In the genomic region with DNA sequence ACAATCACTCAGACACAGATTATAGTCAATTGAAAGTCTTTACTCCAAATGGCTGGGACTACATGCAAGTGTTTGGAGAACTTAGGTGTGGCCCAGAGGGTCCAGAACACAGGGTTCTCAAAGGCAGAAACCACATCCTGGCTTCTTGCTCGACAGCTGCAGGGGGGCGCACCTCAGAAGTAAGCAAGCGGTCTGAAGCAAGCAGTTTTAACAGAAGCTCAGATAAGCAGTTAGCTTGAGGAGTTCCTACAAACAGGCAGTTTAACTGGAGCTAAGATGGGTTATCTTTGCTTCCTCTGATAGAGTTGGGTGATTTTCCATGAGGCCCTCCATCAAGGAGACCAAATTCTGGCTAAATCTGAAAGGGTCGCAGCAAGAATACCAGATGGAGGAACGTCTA, we compare ENCODE assay signal across 25 mouse cellular contexts. TPM values are rescaled to one million over a fixed set of nuclear protein-coding genes. Genes with fewer than 3 reads are reported as not detected.
DNase-seq lines count a peak whose midpoint lies in the region; ATAC-seq lines count a peak whose summit lies in the region.
"Had no signal": no experiment of that assay in that cellular context is flagged by ENCODE, and none has a peak within 500 bp of the region (broad histone marks: within the 10 kb centered on the region; RNA-seq: fewer than 3 reads in every experiment).

No protein-coding gene starts in this region.

- ATAC-seq in megakaryocyte-erythroid progenitor cell, adult 5-6 weeks (replicated peaks; ENCODE audit: low FRiP score, low TSS enrichment, poor library complexity, severe bottlenecking), result peak; percentile 30
- ATAC-seq: forebrain, embryonic 15.5 days; hindbrain, embryonic 16.5 days; intestine, embryonic 16.5 days had no signal

- peak; percentile 25 to 41 for DNase-seq in spleen, postnatal 36 days (ENCODE audit: low spot score in 2 of 2)
- no peak for DNase-seq in spleen, adult 18-20 months
- peak; percentile 85 for DNase-seq in thymus, postnatal 14 days
- no peak for DNase-seq in right cerebral cortex, postnatal 36 days (ENCODE audit: low spot score in 2 of 2)
- no peak for DNase-seq in cerebellum, postnatal 36 days
- no peak for DNase-seq in adipocyte (ENCODE audit: low spot score)
- DNase-seq: adrenal gland, adult 8-10 months; B cell, adult 2 months; cerebellum, adult 2 months; heart, postnatal 10 days; kidney, postnatal 36 days; layer of hippocampus, postnatal 36 days; liver, embryonic 13.5 days; lung, embryonic 14.5 days; midbrain, embryonic 14.5 days; right cerebral cortex, postnatal 14 days had no signal

RNA-seq across cellular contexts. Expression of gene Trnp1, which starts 8.2 kb away (rescaled TPM):
- not detected in 2 replicates for total RNA-seq in megakaryocyte-erythroid progenitor cell, adult 5-6 weeks (2014; fragmentation: Nextera tagmentation)
- total RNA-seq in megakaryocyte-erythroid progenitor cell, adult 5-6 weeks (2017), result 3.9 TPM in 1 of 2 replicates, not detected in the other
- total RNA-seq: common myeloid progenitor, adult 5-6 weeks; granulocyte monocyte progenitor cell, adult 5-6 weeks had no signal

RNA-seq across cellular contexts. Expression of gene Kdf1, which starts 12.2 kb away (rescaled TPM):
- not detected in 2 replicates for total RNA-seq in megakaryocyte-erythroid progenitor cell, adult 5-6 weeks (2014; fragmentation: Nextera tagmentation)
- total RNA-seq in megakaryocyte-erythroid progenitor cell, adult 5-6 weeks (2017), result not detected in 2 replicates
- total RNA-seq: common myeloid progenitor, adult 5-6 weeks; gastrocnemius, adult 8-10 months; heart, postnatal 10 days; left cerebral cortex, postnatal 14 days had no signal

RNA-seq across cellular contexts. Expression of gene Tent5b, which starts 26.6 kb away (rescaled TPM):
- total RNA-seq in megakaryocyte-erythroid progenitor cell, adult 5-6 weeks (2014; fragmentation: Nextera tagmentation), result not detected in 2 replicates
- 0.28 TPM in 1 of 2 replicates, not detected in the other for total RNA-seq in megakaryocyte-erythroid progenitor cell, adult 5-6 weeks (2017)
- total RNA-seq: common myeloid progenitor, adult 5-6 weeks; granulocyte monocyte progenitor cell, adult 5-6 weeks; layer of hippocampus, postnatal 36 days; left cerebral cortex, postnatal 14 days had no signal

RNA-seq across cellular contexts. Expression of gene Nudc, which starts 39.2 kb away (rescaled TPM):
- total RNA-seq in megakaryocyte-erythroid progenitor cell, adult 5-6 weeks (2014; fragmentation: Nextera tagmentation), result 250 and 258 TPM in 2 replicates
- total RNA-seq in megakaryocyte-erythroid progenitor cell, adult 5-6 weeks (2017), result 271 and 301 TPM in 2 replicates

RNA-seq across cellular contexts. Expression of gene Nr0b2, which starts 46.6 kb away (rescaled TPM):
- total RNA-seq in megakaryocyte-erythroid progenitor cell, adult 5-6 weeks (2014; fragmentation: Nextera tagmentation), result not detected in 2 replicates
- total RNA-seq in megakaryocyte-erythroid progenitor cell, adult 5-6 weeks (2017), result not detected in 2 replicates
- total RNA-seq: common myeloid progenitor, adult 5-6 weeks; layer of hippocampus, adult 8-10 months; layer of hippocampus, postnatal 36 days; left cerebral cortex, postnatal 14 days had no signal

Comparison
In these comparisons a context has a peak if more than half of its experiments do, and no peak if none do; other contexts are left out.
1. DNase-seq: peak in spleen, postnatal 36 days (2 of 2) and thymus, postnatal 14 days (single experiment); none in spleen, adult 18-20 months (0 of 2), right cerebral cortex, postnatal 36 days (0 of 2), cerebellum, postnatal 36 days (0 of 2) and adipocyte (single experiment).